Mouse (Mus musculus) erythroblast, embryonic 14.5 days (primary cell): Measurements from ENCODE around the gene Ap1m1.

Source experiments
- GATA1 ChIP-seq: IDR thresholded peaks from 2 replicates; pipeline ENCODE4 v1.6.1; 2012; ENCODE audit warnings: low read length, inconsistent platforms, mixed read lengths
- TAL1 ChIP-seq: IDR thresholded peaks from 3 replicates; pipeline ENCODE4 v1.6.1; 2012; ENCODE audit warnings: low read length, inconsistent platforms, mixed read lengths

GRCm38 (mm10) chr8:72301497-72301896 lies 61.7 kb downstream of the Ap1m1 start:
- TF ChIP-seq GATA1 (no peak), TAL1 (no peak)
